In the genomic region with DNA sequence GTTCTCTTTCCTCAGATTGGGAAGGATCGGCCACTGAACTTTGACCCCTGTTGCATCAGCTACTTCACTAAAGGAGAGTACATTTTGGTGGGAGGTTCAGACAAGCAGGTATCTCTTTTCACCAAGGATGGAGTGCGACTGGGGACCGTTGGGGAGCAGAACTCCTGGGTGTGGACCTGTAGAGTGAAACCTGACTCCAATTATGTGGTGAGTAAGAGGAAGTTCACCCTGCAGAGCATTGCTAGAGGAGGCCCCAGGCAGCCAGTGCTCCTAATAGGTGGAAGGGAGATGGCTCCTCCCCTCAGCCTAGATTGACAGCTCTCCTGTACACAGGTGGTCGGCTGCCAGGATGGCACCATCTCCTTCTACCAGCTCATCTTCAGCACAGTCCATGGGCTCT, we compare ENCODE assay signal across 15 mouse cellular contexts. TPM values are rescaled to one million over a fixed set of nuclear protein-coding genes. Genes with fewer than 3 reads are reported as not detected.
DNase-seq lines count a peak whose midpoint lies in the region; ATAC-seq lines count a peak whose summit lies in the region.
"Had no signal": no experiment of that assay in that cellular context is flagged by ENCODE, and none has a peak within 500 bp of the region (broad histone marks: within the 10 kb centered on the region; RNA-seq: fewer than 3 reads in every experiment).

No protein-coding gene starts in this region.

- peaks cover 9% of the 10 kb centered on the region for H3K9me3 ChIP-seq in megakaryocyte, embryonic 14.5 days
- 0 out of 2 replicates have a peak, but pooled peaks cover 10% of the 10 kb centered on the region for H3K9me3 ChIP-seq in forebrain, embryonic 13.5 days (replicated peaks)
- H3K9me3 ChIP-seq: hindbrain, embryonic 12.5 days; limb, embryonic 15.5 days had no signal

- no peak overlapping the region for H3K27ac ChIP-seq in forebrain, embryonic 13.5 days
- H3K27ac ChIP-seq: hindbrain, embryonic 12.5 days; limb, embryonic 15.5 days; midbrain, embryonic 10.5 days had no signal

- H3K27me3 ChIP-seq in megakaryocyte, embryonic 14.5 days (replicated peaks), result peaks cover 21% of the 10 kb centered on the region
- H3K27me3 ChIP-seq in forebrain, embryonic 13.5 days, result no peaks in the 10 kb centered on the region
- H3K27me3 ChIP-seq: hindbrain, embryonic 12.5 days; limb, embryonic 15.5 days had no signal

- peak; percentile 84 for ATAC-seq in common myeloid progenitor, adult 5-6 weeks (replicated peaks; ENCODE audit: low read depth, poor library complexity, severe bottlenecking)
- no peak for ATAC-seq in forebrain, embryonic 13.5 days

- peaks cover 26% of the 10 kb centered on the region for H3K4me1 ChIP-seq in megakaryocyte, embryonic 14.5 days
- peaks cover 19% of the 10 kb centered on the region for H3K4me1 ChIP-seq in forebrain, embryonic 13.5 days

- DNase-seq in 3134 (ENCODE audit: extremely low read depth, insufficient read length, low spot score) (peak; percentile 29), 3T3-L1 (ENCODE audit: low read depth, low spot score) (peak; percentile 70)
- no peak for DNase-seq in adrenal gland, adult (ENCODE audit: inconsistent age in 2 of 2, low spot score in 1 of 2)
- no peak for DNase-seq in embryo, embryonic 10.5 days (ENCODE audit: low spot score)
- DNase-seq: adrenal gland, postnatal 10 days; gastrocnemius, postnatal 25 days had no signal

- H3K4me3 ChIP-seq in megakaryocyte, embryonic 14.5 days (replicated peaks), result peak overlapping the region; percentile 7
- H3K4me3 ChIP-seq in forebrain, embryonic 13.5 days, result no peak overlapping the region
- H3K4me3 ChIP-seq: hindbrain, embryonic 12.5 days; limb, embryonic 15.5 days; midbrain, embryonic 10.5 days had no signal

- H3K9ac ChIP-seq in forebrain, embryonic 13.5 days, result no peak overlapping the region
- H3K9ac ChIP-seq: hindbrain, embryonic 12.5 days; limb, embryonic 15.5 days had no signal

- WGBS in forebrain, embryonic 13.5 days, result 80% methylated on average over 4 of the region's 4 CpGs

- no peak overlapping the region for H3K4me2 ChIP-seq in forebrain, embryonic 13.5 days
- H3K4me2 ChIP-seq: hindbrain, embryonic 12.5 days; limb, embryonic 15.5 days had no signal

- H3K36me3 ChIP-seq in megakaryocyte, embryonic 14.5 days (replicated peaks; ENCODE audit: low read length), result peaks cover 29% of the 10 kb centered on the region
- H3K36me3 ChIP-seq in forebrain, embryonic 13.5 days (ENCODE audit: poor library complexity, severe bottlenecking), result peaks cover 39% of the 10 kb centered on the region

RNA-seq across cellular contexts. Expression of gene Ift122, which starts 33.6 kb away (rescaled TPM):
- total RNA-seq in common myeloid progenitor, adult 5-6 weeks (2017), result 4.9 and 6.2 TPM in 2 replicates
- 1.1 TPM in 1 of 2 replicates, not detected in the other for polyA plus RNA-seq in megakaryocyte, embryonic 14.5 days (2012; ENCODE audit: insufficient read depth, low replicate concordance)
- polyA plus RNA-seq in forebrain, embryonic 13.5 days (2015; fragmentation: Nextera tagmentation; extraction: Ambion mirVana), result 26.1 and 28.4 TPM in 2 replicates

RNA-seq across cellular contexts. Expression of gene Mbd4, which starts 33.7 kb away (rescaled TPM):
- total RNA-seq in common myeloid progenitor, adult 5-6 weeks (2017), result 21.2 and 23.2 TPM in 2 replicates
- polyA plus RNA-seq in megakaryocyte, embryonic 14.5 days (2012; ENCODE audit: insufficient read depth, low replicate concordance), result 0.40 TPM in 1 of 2 replicates, not detected in the other
- 20.4 and 21.3 TPM in 2 replicates for polyA plus RNA-seq in forebrain, embryonic 13.5 days (2015; fragmentation: Nextera tagmentation; extraction: Ambion mirVana)

RNA-seq across cellular contexts. Expression of gene Rho, which starts 44.7 kb away (rescaled TPM):
- not detected in 2 replicates for total RNA-seq in common myeloid progenitor, adult 5-6 weeks (2017)
- not detected in 2 replicates for polyA plus RNA-seq in megakaryocyte, embryonic 14.5 days (2012; ENCODE audit: insufficient read depth, low replicate concordance)
- 0.10 and 0.17 TPM in 2 replicates for polyA plus RNA-seq in forebrain, embryonic 13.5 days (2015; fragmentation: Nextera tagmentation; extraction: Ambion mirVana)

RNA-seq across cellular contexts. Expression of gene Efcab12, which starts 48.7 kb away (rescaled TPM):
- 0.41 TPM in 1 of 2 replicates, not detected in the other for total RNA-seq in common myeloid progenitor, adult 5-6 weeks (2017)
- not detected in 2 replicates for polyA plus RNA-seq in megakaryocyte, embryonic 14.5 days (2012; ENCODE audit: insufficient read depth, low replicate concordance)
- 1.7 and 1.9 TPM in 2 replicates for polyA plus RNA-seq in forebrain, embryonic 13.5 days (2015; fragmentation: Nextera tagmentation; extraction: Ambion mirVana)

RNA-seq across cellular contexts. Expression of gene H1foo, which starts 57.8 kb away (rescaled TPM):
- total RNA-seq in common myeloid progenitor, adult 5-6 weeks (2017), result not detected in 2 replicates
- not detected in 2 replicates for polyA plus RNA-seq in megakaryocyte, embryonic 14.5 days (2012; ENCODE audit: insufficient read depth, low replicate concordance)
- polyA plus RNA-seq in forebrain, embryonic 13.5 days (2015; fragmentation: Nextera tagmentation; extraction: Ambion mirVana), result not detected in 2 replicates
- total RNA-seq: adrenal gland, postnatal 10 days; gastrocnemius, postnatal 25 days; layer of hippocampus, adult 8-10 months had no signal
- polyA plus RNA-seq: hindbrain, embryonic 12.5 days; limb, embryonic 15.5 days; midbrain, embryonic 10.5 days; neural tube, embryonic 14.5 days; small intestine, adult 2 months had no signal

Comparison
In these comparisons a context has a peak if more than half of its experiments do, and no peak if none do; other contexts are left out.
1. DNase-seq: peak in 3134 (single experiment) and 3T3-L1 (single experiment); none in adrenal gland, adult (0 of 2) and embryo, embryonic 10.5 days (single experiment).
2. RNA of gene Ift122, which starts 33.6 kb away (polyA plus RNA-seq): 26.1 to 28.4 TPM in forebrain, embryonic 13.5 days; 1.1 TPM in megakaryocyte, embryonic 14.5 days; every median in the first group is over 10 times any median in the second.
3. RNA of gene Mbd4, which starts 33.7 kb away (polyA plus RNA-seq): 20.4 to 21.3 TPM in forebrain, embryonic 13.5 days; 0.40 TPM in megakaryocyte, embryonic 14.5 days; every median in the first group is over 10 times any median in the second.